Mouse (Mus musculus) left cerebral cortex, postnatal 14 days (tissue): Measurements from ENCODE around the gene Magel2. TPM values are rescaled to one million over a fixed set of nuclear protein-coding genes. Genes with fewer than 3 reads are reported as not detected.

Source experiments
- DNase-seq, 2 experiments: peaks; one replicate each; pipeline ENCODE4 v3.0.0; 2021 to 2022; ENCODE audit warnings: low spot score in 2 of 2, mixed read lengths in 1 of 2
- intact Hi-C: fragments of 180-260 bp; cut with DNase I; formaldehyde crosslinking; loops from one replicate; pipeline ENCODE4 v1.15.1; 2025
- total RNA-seq, 2 experiments: library from RNA; stranded (reverse); gene quantifications; 2 replicates each; pipeline ENCODE4 v1.2.3; 2021

The Magel2 gene
- total RNA-seq, 2 experiments from 2014 or later: 1.7 to 3.1 TPM

DNA sequence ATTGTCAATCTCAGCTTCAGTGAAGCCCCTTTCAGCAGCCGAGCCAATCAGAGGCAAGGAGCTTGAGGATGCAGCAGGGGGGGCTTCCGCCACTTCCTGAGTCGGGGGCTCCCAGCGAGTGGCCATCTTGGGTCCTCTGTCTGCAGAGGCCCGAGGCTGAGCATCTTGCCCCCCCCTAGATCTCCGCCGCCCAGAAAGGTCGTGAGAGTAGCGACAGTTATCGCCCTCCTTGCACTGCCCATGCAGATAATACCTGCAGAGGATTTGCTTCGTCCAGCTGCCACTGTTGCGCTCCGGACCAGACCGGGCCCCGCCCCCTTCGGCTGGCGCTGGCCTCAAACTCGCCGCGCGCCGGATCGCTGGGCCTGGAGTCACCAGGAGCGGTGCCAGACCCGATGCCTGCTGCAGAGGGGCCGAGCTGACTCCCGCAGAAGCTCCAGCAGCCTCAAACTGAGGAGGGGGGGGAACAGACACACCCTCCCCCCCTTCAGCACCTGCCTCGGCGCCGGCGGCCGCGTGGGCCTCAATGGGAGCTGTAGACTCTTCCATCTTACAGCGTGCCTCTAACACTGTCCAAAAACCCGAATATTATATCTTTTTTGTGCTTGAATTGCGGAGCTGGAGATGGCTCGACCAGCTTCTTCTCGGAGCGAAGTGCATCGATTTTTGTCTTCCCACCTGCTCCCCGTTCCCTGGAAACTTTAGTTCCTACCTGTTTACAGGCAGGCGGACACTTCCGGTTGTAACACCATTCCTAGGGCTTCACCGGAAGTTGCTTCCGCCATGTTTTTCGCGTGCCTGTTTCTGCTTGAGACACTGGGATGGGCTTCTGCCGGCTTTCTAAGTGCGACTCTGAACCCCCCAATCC, 42.9 kb downstream of the Magel2 start, which contains the start of gene Mkrn3:
Mkrn3 (minus strand) TSS at position 647 of the 868 bp plus-strand sequence.
- intact Hi-C loops: no loop called here

GRCm38 (mm10) chr7:62420566-62420965, 43.8 kb downstream of the Magel2 start:
- intact Hi-C loops: no loop called here
- DNase-seq: no peak

More for the DNA sequence above, 42.9 kb downstream of the Magel2 start, which contains the start of gene Mkrn3:
- peak; percentile 80 to 87 for DNase-seq

- no peak for DNase-seq
- intact Hi-C loops: no loop called here
Measured at GRCm38 (mm10) chr7:62423210-62423609, 46.4 kb downstream of the Magel2 start.

DNA sequence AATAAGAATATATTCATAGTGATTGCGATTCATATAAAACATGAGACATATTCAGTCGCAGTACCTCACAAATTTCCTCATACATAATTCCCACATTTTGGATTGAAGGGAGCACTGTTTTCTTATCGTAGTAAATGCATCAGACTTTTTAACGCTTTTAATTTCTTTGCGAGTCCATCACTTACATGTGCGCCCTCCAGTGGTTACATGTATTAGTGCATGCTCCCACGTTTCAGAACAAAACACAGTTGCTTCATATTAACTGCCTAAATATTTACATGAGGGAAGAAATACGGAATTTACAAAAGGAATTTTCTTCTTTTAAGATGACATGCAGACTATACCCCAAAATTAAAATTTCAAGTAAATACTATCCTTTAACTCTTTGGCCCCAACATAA, 51.5 kb downstream of the Magel2 start:
- intact Hi-C loops: no loop called here
- peak; percentile 14 to 41 for DNase-seq

Other genes starting within 250 kb of the Magel2 start
- gene Ndn, start 30.4 kb upstream of the Magel2 start, total RNA-seq: 100 to 1,000 TPM; 137 to 166 TPM
- gene Mkrn3, start 43.1 kb downstream of the Magel2 start, total RNA-seq: 10 to 100 TPM; 13.8 to 15.2 TPM
- gene Peg12, start 87.5 kb downstream of the Magel2 start, total RNA-seq: under 1 TPM; 0.53 to 0.64 TPM